Mouse (Mus musculus): ENCODE results near the gene Itgal. TPM values are rescaled to one million over a fixed set of nuclear protein-coding genes. Genes with fewer than 3 reads are reported as not detected.

The Itgal gene
- polyA plus RNA-seq, 1 experiment from 2014 or later: 0.54 TPM

DNA sequence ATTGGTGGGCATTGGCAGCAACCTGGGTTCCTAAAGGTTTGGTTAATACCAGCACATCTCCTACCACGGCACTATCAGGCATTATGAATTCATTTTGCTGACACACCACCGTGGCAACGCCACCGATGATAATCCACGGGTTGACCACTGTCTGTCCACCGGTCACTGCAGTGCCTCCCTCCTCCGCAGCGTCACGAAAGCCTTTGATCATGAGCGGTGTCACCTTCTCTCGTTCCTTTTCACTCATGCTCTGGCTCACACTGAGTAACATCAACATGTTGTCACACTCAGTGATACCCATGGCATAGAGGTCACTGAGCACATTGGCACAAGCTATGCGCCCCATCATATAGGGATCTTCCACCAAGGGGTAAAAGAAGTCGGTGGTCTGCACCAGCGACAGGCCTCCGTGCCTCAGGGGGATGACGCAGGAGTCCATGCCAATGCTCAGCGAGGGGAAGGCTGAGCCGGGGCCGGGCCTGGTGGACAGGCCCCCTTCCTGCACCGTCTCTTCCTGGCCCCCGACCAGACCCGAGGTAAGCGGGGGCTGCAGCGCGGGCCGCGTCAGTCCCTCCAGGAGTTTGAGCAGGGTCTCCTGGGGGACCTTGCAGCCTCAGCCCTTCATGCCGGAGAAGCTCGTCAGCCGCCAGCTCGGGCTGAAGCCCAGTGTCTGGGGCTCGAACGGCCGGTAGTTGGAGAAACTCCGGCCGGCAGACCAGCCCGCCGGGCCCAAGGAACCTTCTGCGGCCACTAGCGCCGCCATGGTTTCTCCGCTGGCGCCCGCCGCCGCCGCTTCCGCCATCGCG is 22.7 kb upstream of the Itgal start:
- Histone ChIP-seq H3K9ac (ENCODE audit: low read depth, low read length) (peak overlapping the region; percentile 93), H3K27me3 (ENCODE audit: control insufficient read depth, insufficient read depth, low read length) (no peaks in the 10 kb centered on the region), H3K36me3 (ENCODE audit: control insufficient read depth, insufficient read depth, low read length) (no peaks in the 10 kb centered on the region), H3K4me3 (ENCODE audit: low read depth, low read length) (peak overlapping the region; percentile 86), H3K27ac (ENCODE audit: low read depth, low read length) (peak overlapping the region; percentile 69; the same call in 1 of the 2 replicates), H3K4me2 (replicated peaks; ENCODE audit: low read depth, low read length) (peak overlapping the region; percentile 96), H3K9me3 (ENCODE audit: control insufficient read depth, low read length) (no peaks in the 10 kb centered on the region), H3K4me1 (replicated peaks; ENCODE audit: control insufficient read depth, insufficient read depth, low read length) (no peaks in the 10 kb centered on the region)
- WGBS: 17% methylated on average over 50 of the region's 50 CpGs
- ATAC-seq (ENCODE audit: low FRiP score) (peak; percentile 79), DNase-seq (ENCODE audit: low spot score) (no peak)

GRCm38 (mm10) chr7:127273925-127274789 is 21.9 kb upstream of the Itgal start, which contains the start of gene Sephs2:
Sephs2 (minus strand) TSS chr7:127274055.
- Histone ChIP-seq H3K9ac (ENCODE audit: low read depth, low read length) (peak within 1 kb of the TSS; percentile 93), H3K4me3 (ENCODE audit: low read depth, low read length) (peak within 1 kb of the TSS; percentile 86), H3K36me3 (ENCODE audit: control insufficient read depth, insufficient read depth, low read length) (no peaks in the 10 kb centered on the region), H3K27me3 (ENCODE audit: control insufficient read depth, insufficient read depth, low read length) (no peaks in the 10 kb centered on the region), H3K4me1 (replicated peaks; ENCODE audit: control insufficient read depth, insufficient read depth, low read length) (no peaks in the 10 kb centered on the region), H3K27ac (ENCODE audit: low read depth, low read length) (peak within 1 kb of the TSS; percentile 69; the same call in 1 of the 2 replicates), H3K9me3 (ENCODE audit: control insufficient read depth, low read length) (no peaks in the 10 kb centered on the region), H3K4me2 (replicated peaks; ENCODE audit: low read depth, low read length) (peak within 1 kb of the TSS; percentile 96)
- peak; percentile 95 for DNase-seq (ENCODE audit: low spot score)
- WGBS: 2% methylated on average over 39 of the region's 39 CpGs
- ATAC-seq (ENCODE audit: low FRiP score): peak; percentile 85

DNA sequence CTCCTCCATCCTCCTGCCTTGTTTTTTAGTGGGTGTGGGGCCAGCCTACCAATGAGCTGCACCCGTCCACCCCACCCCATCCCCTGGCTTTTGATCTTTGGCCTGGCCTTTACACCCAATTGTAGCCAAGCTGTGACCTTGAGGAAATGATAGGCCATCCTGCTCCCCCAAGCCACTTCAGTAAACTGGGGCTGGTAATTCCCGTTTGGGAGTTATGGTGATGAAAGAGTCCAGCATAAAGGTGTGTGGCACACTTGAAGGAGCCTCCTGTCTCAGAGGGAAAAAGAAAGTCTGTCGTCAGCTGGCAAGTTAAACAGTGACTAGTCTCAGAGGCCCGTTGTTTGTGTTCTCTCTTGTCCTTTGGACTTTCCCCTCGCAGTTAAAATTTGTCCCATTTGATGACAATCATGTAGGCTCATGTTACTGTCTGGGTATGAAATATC is 19.5 kb upstream of the Itgal start:
- WGBS: 60% methylated on average over 5 of the region's 5 CpGs
- no peak overlapping the region for H3K4me2 ChIP-seq (replicated peaks; ENCODE audit: low read depth, low read length)
- no peak for ATAC-seq (ENCODE audit: low FRiP score)
- no peak overlapping the region for H3K4me3 ChIP-seq (ENCODE audit: low read depth, low read length)
- no peaks in the 10 kb centered on the region; the same call in 1 of the 2 replicates for H3K4me1 ChIP-seq (replicated peaks; ENCODE audit: control insufficient read depth, insufficient read depth, low read length)
- DNase-seq (ENCODE audit: low spot score): no peak
- H3K36me3 ChIP-seq (ENCODE audit: control insufficient read depth, insufficient read depth, low read length): no peaks in the 10 kb centered on the region
- no peaks in the 10 kb centered on the region for H3K9me3 ChIP-seq (ENCODE audit: control insufficient read depth, low read length)
- H3K27me3 ChIP-seq (ENCODE audit: control insufficient read depth, insufficient read depth, low read length): no peaks in the 10 kb centered on the region
- no peak overlapping the region for H3K9ac ChIP-seq (ENCODE audit: low read depth, low read length)
- H3K27ac ChIP-seq (ENCODE audit: low read depth, low read length): no peak overlapping the region

DNA sequence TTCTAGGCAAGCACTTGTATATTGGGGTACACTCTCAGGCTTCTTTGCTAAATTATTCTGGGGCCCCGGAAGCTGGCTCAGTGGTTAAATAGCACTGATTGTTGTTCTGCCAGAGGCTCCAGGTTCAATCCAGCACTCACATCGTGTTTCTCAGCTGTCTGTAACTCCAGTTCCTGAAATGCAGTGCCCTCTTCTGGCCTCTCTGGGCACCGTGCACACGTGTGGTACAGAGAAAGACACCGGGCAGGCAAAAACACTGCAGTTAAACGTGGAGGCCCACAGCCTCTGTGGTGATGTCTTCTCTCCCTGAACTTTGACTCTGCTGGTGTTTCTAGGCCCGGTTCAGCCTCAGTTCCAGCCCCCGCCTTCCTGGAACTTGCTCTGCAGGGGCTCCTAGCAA is 17.7 kb upstream of the Itgal start:
- no peaks in the 10 kb centered on the region for H3K9me3 ChIP-seq (ENCODE audit: control insufficient read depth, low read length)

GRCm38 (mm10) chr7:127280092-127280491 is 16.0 kb upstream of the Itgal start:
- Histone ChIP-seq H3K4me3 (ENCODE audit: low read depth, low read length) (no peak overlapping the region), H3K9me3 (ENCODE audit: control insufficient read depth, low read length) (no peaks in the 10 kb centered on the region), H3K4me1 (replicated peaks; ENCODE audit: control insufficient read depth, insufficient read depth, low read length) (no peaks in the 10 kb centered on the region; the same call in 1 of the 2 replicates), H3K4me2 (replicated peaks; ENCODE audit: low read depth, low read length) (no peak overlapping the region), H3K27me3 (ENCODE audit: control insufficient read depth, insufficient read depth, low read length) (no peaks in the 10 kb centered on the region), H3K27ac (ENCODE audit: low read depth, low read length) (no peak overlapping the region), H3K9ac (ENCODE audit: low read depth, low read length) (no peak overlapping the region), H3K36me3 (ENCODE audit: control insufficient read depth, insufficient read depth, low read length) (no peaks in the 10 kb centered on the region)
- no peak for ATAC-seq (ENCODE audit: low FRiP score)
- 73% methylated on average over 3 of the region's 3 CpGs for WGBS
- DNase-seq (ENCODE audit: low spot score): no peak

More for the DNA sequence above, 17.7 kb upstream of the Itgal start:
- Histone ChIP-seq H3K4me2 (replicated peaks; ENCODE audit: low read depth, low read length) (no peak overlapping the region), H3K9ac (ENCODE audit: low read depth, low read length) (no peak overlapping the region), H3K27me3 (ENCODE audit: control insufficient read depth, insufficient read depth, low read length) (no peaks in the 10 kb centered on the region), H3K4me1 (replicated peaks; ENCODE audit: control insufficient read depth, insufficient read depth, low read length) (no peaks in the 10 kb centered on the region; the same call in 1 of the 2 replicates), H3K27ac (ENCODE audit: low read depth, low read length) (no peak overlapping the region), H3K36me3 (ENCODE audit: control insufficient read depth, insufficient read depth, low read length) (no peaks in the 10 kb centered on the region), H3K4me3 (ENCODE audit: low read depth, low read length) (no peak overlapping the region)
- 21% methylated on average over 8 of the region's 8 CpGs for WGBS
- peak; percentile 64 for DNase-seq (ENCODE audit: low spot score)
- ATAC-seq (ENCODE audit: low FRiP score): no peak

GRCm38 (mm10) chr7:127281114-127281513 is 14.9 kb upstream of the Itgal start:
- ATAC-seq (ENCODE audit: low FRiP score) (no peak), DNase-seq (ENCODE audit: low spot score) (no peak)
- no peak overlapping the region for H3K9ac ChIP-seq (ENCODE audit: low read depth, low read length)
- 83% methylated on average over 4 of the region's 4 CpGs for WGBS
- no peak overlapping the region for H3K27ac ChIP-seq (ENCODE audit: low read depth, low read length)
- no peak overlapping the region for H3K4me3 ChIP-seq (ENCODE audit: low read depth, low read length)
- H3K4me1 ChIP-seq (replicated peaks; ENCODE audit: control insufficient read depth, insufficient read depth, low read length): no peaks in the 10 kb centered on the region; the same call in 1 of the 2 replicates
- no peaks in the 10 kb centered on the region for H3K9me3 ChIP-seq (ENCODE audit: control insufficient read depth, low read length)
- H3K27me3 ChIP-seq (ENCODE audit: control insufficient read depth, insufficient read depth, low read length): no peaks in the 10 kb centered on the region
- H3K4me2 ChIP-seq (replicated peaks; ENCODE audit: low read depth, low read length): no peak overlapping the region
- no peaks in the 10 kb centered on the region for H3K36me3 ChIP-seq (ENCODE audit: control insufficient read depth, insufficient read depth, low read length)

DNA sequence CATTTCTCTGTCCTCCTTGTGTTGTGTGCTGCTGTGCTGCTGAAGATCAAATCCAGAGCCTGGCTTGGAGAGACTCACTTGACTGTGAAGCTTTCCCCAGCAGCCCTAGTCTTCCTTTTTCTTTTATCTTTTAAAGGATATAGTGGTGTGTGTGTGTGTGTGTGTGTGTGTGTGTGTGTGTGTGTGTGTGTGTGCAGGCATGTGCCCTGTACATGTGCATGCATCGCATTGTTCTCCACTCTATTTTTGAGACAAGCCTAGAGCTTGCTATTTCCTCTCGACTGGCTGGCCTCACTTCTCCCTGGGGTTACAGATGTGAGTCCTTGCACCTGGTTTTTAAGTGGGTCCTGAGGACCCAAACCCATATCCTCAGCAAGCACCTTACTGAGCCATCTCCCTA is 13.9 kb upstream of the Itgal start:
- Histone ChIP-seq H3K9me3 (ENCODE audit: control insufficient read depth, low read length) (peaks cover 4% of the 10 kb centered on the region; the same call in 1 of the 2 replicates), H3K9ac (ENCODE audit: low read depth, low read length) (no peak overlapping the region), H3K27me3 (ENCODE audit: control insufficient read depth, insufficient read depth, low read length) (no peaks in the 10 kb centered on the region), H3K4me1 (replicated peaks; ENCODE audit: control insufficient read depth, insufficient read depth, low read length) (no peaks in the 10 kb centered on the region; the same call in 1 of the 2 replicates), H3K4me2 (replicated peaks; ENCODE audit: low read depth, low read length) (no peak overlapping the region), H3K27ac (ENCODE audit: low read depth, low read length) (no peak overlapping the region), H3K4me3 (ENCODE audit: low read depth, low read length) (no peak overlapping the region), H3K36me3 (ENCODE audit: control insufficient read depth, insufficient read depth, low read length) (no peaks in the 10 kb centered on the region)
- ATAC-seq (ENCODE audit: low FRiP score): no peak
- 81% methylated on average over 2 of the region's 2 CpGs for WGBS
- no peak for DNase-seq (ENCODE audit: low spot score)

GRCm38 (mm10) chr7:127285154-127285553 is 10.9 kb upstream of the Itgal start:
- 82% methylated on average over 5 of the region's 10 CpGs for WGBS
- ATAC-seq (ENCODE audit: low FRiP score) (no peak), DNase-seq (ENCODE audit: low spot score) (no peak)
- Histone ChIP-seq H3K4me1 (replicated peaks; ENCODE audit: control insufficient read depth, insufficient read depth, low read length) (no peaks in the 10 kb centered on the region), H3K4me2 (replicated peaks; ENCODE audit: low read depth, low read length) (no peak overlapping the region), H3K27me3 (ENCODE audit: control insufficient read depth, insufficient read depth, low read length) (no peaks in the 10 kb centered on the region), H3K9me3 (ENCODE audit: control insufficient read depth, low read length) (peaks cover 4% of the 10 kb centered on the region; the same call in 1 of the 2 replicates), H3K9ac (ENCODE audit: low read depth, low read length) (no peak overlapping the region), H3K27ac (ENCODE audit: low read depth, low read length) (no peak overlapping the region), H3K36me3 (ENCODE audit: control insufficient read depth, insufficient read depth, low read length) (no peaks in the 10 kb centered on the region), H3K4me3 (ENCODE audit: low read depth, low read length) (no peak overlapping the region)

Measured in hindbrain, embryonic 11.5 days (tissue).